Mouse (Mus musculus) lung, embryonic 15.5 days (tissue): ENCODE measurements at regions not wholly inside any gene's neighbourhood (a gene's known extent, or its start where the extent isn't known, plus 50 kb on each side); places are given as distances from the start of the nearest gene placed in this dataset.
"Not testable (repeated sequence)": the region's sequence is repeated elsewhere in the genome, so short reads cannot be mapped to it uniquely, and the experiment has no call there.

Experiments used
- ATAC-seq: fragments of 200-750 bp; cut with Nextera tagmentation; 2 replicates; pipeline ENCODE4 v1.8.0; 2017; ENCODE audit warnings: moderate number of reproducible peaks, borderline replicate concordance; ENCODE audit not compliant: low FRiP score, low TSS enrichment; ENCODE audit errors: extremely low read depth
- H3K27ac ChIP-seq: fragments of 300-500 bp; sonication (generic); 2 replicates; pipeline ENCODE4 v1.5.1; 2015; ENCODE audit warnings: moderate library complexity, mild to moderate bottlenecking, inconsistent platforms
- H3K27me3 ChIP-seq: fragments of 300-500 bp; sonication (generic); 2 replicates; pipeline ENCODE4 v1.6.1; 2015; ENCODE audit warnings: inconsistent platforms
- H3K36me3 ChIP-seq: fragments of 300-500 bp; sonication (generic); 2 replicates; pipeline ENCODE4 v1.6.1; 2015; ENCODE audit warnings: inconsistent platforms
- H3K4me1 ChIP-seq: fragments of 300-500 bp; sonication (generic); 2 replicates; pipeline ENCODE4 v1.6.1; 2015; ENCODE audit warnings: inconsistent platforms
- H3K4me2 ChIP-seq: fragments of 300-500 bp; sonication (generic); 2 replicates; pipeline ENCODE4 v1.6.1; 2015; ENCODE audit warnings: inconsistent platforms, mild to moderate bottlenecking, moderate library complexity
- H3K4me3 ChIP-seq: fragments of 300-500 bp; sonication (generic); 2 replicates; pipeline ENCODE4 v1.5.1; 2015; ENCODE audit warnings: mild to moderate bottlenecking, inconsistent platforms
- H3K9ac ChIP-seq: fragments of 300-500 bp; sonication (generic); 2 replicates; pipeline ENCODE4 v1.6.1; 2015; ENCODE audit warnings: inconsistent platforms
- H3K9me3 ChIP-seq: fragments of 300-500 bp; sonication (generic); 2 replicates; pipeline ENCODE4 v1.6.1; 2016; ENCODE audit warnings: inconsistent platforms
- WGBS: fragments of 180-500 bp; shearing (Covaris S2); methylation state at CpG from one replicate; pipeline ENCODE4 v1.1.7; 2015; 5-methylcytosine and 5-hydroxymethylcytosine counted together

- H3K4me3 ChIP-seq, ATAC-seq, H3K4me1 ChIP-seq, H3K36me3 ChIP-seq, H3K9ac ChIP-seq, H3K27me3 ChIP-seq, H3K4me2 ChIP-seq, H3K27ac ChIP-seq, H3K9me3 ChIP-seq: not testable (repeated sequence)
Observed at GRCm38 (mm10) chr13:50754911-50755310, 56.8 kb downstream of the Gm8765 start.

GRCm38 (mm10) chr13:50756334-50756733 lies 58.2 kb downstream of the Gm8765 start:
- H3K4me1 ChIP-seq, H3K27ac ChIP-seq, H3K9ac ChIP-seq, H3K4me3 ChIP-seq, H3K9me3 ChIP-seq, H3K36me3 ChIP-seq, H3K4me2 ChIP-seq, H3K27me3 ChIP-seq: not testable (repeated sequence)
- 38% methylated on average over 1 of the region's 1 CpGs for WGBS
- peak; percentile 56; the same call in 1 of the 2 replicates for ATAC-seq

GRCm38 (mm10) chr13:50764618-50765017 lies 66.5 kb downstream of the Gm8765 start:
- ATAC-seq = no peak
- Histone ChIP-seq H3K36me3 (no peaks in the 10 kb centered on the region), H3K27me3 (no peaks in the 10 kb centered on the region), H3K27ac (no peak overlapping the region), H3K4me3 (no peak overlapping the region), H3K9ac (no peak overlapping the region), H3K9me3 (no peaks in the 10 kb centered on the region), H3K4me1 (no peaks in the 10 kb centered on the region), H3K4me2 (no peak overlapping the region)
- WGBS = 49% methylated on average over 2 of the region's 2 CpGs

GRCm38 (mm10) chr13:50780036-50780435 lies 81.9 kb downstream of the Gm8765 start:
- H3K4me1 ChIP-seq, ATAC-seq, H3K4me3 ChIP-seq, H3K9ac ChIP-seq, H3K27ac ChIP-seq, H3K9me3 ChIP-seq, H3K4me2 ChIP-seq, H3K27me3 ChIP-seq, H3K36me3 ChIP-seq: not testable (repeated sequence)

- H3K27me3 ChIP-seq, ATAC-seq, H3K9me3 ChIP-seq, H3K27ac ChIP-seq, H3K4me3 ChIP-seq, H3K36me3 ChIP-seq, H3K9ac ChIP-seq, H3K4me2 ChIP-seq, H3K4me1 ChIP-seq: not testable (repeated sequence)
- WGBS = 21% methylated on average over 4 of the region's 5 CpGs
Observed at GRCm38 (mm10) chr13:50829879-50830550, 131.9 kb downstream of the Gm8765 start.
